Mouse (Mus musculus): Measurements from ENCODE around the gene Elavl4.
A peak's percentile ranks its signal among the peaks of the same experiment; 100 is the strongest.

Gene Elavl4

GRCm38 (mm10) chr4:110351178-110352000 is at the start of gene Elavl4:
Elavl4 (minus strand) TSS chr4:110351909.
- peak; percentile 95 for DNase-seq (ENCODE audit: extremely low spot score)

DNA sequence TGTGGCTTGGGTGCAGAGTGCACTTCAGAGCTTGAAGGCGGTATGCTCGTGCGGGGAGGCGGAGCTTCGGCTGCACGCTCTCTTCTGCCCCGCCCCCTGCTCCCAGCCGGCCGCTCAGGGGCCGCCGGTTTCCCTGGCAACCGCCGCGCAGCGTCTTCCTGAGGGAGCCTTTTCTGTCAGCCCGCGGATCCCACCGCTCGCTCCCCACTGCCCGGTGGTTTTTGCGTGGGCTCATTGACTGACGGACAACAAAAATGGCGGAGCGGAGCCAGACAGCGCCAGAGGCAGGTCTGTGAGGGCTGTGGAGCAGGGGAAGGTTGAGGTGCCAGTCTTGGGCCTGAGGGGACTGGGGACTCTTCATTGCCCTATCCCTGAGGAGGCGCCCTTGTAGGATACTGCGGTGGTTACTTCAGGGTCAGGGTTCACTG is 45.9 kb upstream of the Elavl4 start, which contains the start of gene Agbl4:
Gene Agbl4, plus strand, starts transcription at position 44 of the 428 bp plus-strand sequence.
- peak; percentile 82 for DNase-seq (ENCODE audit: extremely low spot score)

- DNase-seq (ENCODE audit: extremely low spot score): no peak
Measured at GRCm38 (mm10) chr4:110396221-110396620, 44.5 kb upstream of the Elavl4 start.

- DNase-seq (ENCODE audit: extremely low spot score): no peak
Measured at GRCm38 (mm10) chr4:110360568-110360967, 8.9 kb upstream of the Elavl4 start.

GRCm38 (mm10) chr4:110352001-110352369 is 276 bp upstream of the Elavl4 start:
- no peak for DNase-seq (ENCODE audit: extremely low spot score)

DNA sequence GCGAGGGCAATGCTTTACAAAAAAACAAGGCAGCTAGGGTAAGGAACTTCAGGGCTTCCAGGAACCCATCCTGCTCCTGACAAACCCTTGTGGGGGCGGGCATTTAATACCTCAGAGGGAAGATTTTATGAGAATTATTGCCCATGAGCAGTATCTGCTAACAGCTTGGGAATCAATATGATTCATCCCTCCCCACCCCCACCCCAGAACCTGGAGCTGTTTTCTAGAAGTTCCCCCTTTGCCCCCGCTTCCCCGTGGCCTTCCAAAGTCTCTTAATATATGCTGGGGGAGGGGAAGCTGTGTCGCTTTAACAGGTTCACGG is 892 bp downstream of the Elavl4 start:
- no peak for DNase-seq (ENCODE audit: extremely low spot score)

GRCm38 (mm10) chr4:110323912-110324311 is 27.8 kb downstream of the Elavl4 start:
- no peak for DNase-seq (ENCODE audit: extremely low spot score)

GRCm38 (mm10) chr4:110312126-110312525 is 39.6 kb downstream of the Elavl4 start:
- DNase-seq (ENCODE audit: extremely low spot score): peak; percentile 45

- DNase-seq (ENCODE audit: extremely low spot score): no peak
Measured at GRCm38 (mm10) chr4:110306972-110307371, 44.7 kb downstream of the Elavl4 start.

GRCm38 (mm10) chr4:110306559-110306958 is 45.1 kb downstream of the Elavl4 start:
- DNase-seq (ENCODE audit: extremely low spot score): no peak

DNA sequence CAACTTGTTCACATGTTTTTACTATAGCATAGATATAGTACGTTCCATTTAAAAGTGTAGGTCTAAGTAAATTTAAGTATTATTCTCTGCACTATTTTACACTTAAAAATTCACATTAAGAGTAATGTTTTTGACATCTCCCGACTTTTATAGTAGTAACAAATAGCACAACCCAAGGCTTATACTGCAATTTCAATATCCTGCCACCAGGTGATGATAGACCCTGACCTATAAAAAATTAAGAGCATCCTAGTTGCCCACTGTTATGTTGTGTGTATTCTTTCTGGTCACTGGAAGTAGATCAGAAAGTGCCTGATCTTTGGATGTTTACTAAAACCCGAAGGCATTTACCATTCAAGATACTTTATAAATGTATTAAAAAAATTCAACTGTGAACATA is 55.9 kb downstream of the Elavl4 start:
- no peak for DNase-seq (ENCODE audit: extremely low spot score)

DNA sequence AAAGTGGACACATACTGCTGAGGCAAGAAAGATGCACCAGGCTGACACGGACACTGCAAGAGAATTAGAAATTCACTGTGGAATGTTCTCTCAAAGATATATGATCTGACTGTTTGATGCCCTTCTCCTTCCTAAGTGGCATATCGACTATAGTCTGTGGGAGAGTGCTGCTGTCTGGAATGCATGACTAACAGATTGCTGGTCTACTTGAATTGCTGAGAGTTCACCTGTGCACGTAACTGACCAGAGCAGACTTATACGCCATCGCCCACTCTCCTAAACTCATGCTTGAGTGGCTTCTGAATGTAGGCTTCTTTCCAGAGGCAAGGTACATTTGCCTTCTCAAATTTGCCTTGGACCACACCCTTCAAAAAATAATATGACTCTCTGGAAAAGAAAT is 58.5 kb downstream of the Elavl4 start:
- no peak for DNase-seq (ENCODE audit: extremely low spot score)

GRCm38 (mm10) chr4:110292471-110292870 is 59.2 kb downstream of the Elavl4 start:
- no peak for DNase-seq (ENCODE audit: extremely low spot score)

- no peak for DNase-seq (ENCODE audit: extremely low spot score)
Measured at GRCm38 (mm10) chr4:110290544-110291095, 61.1 kb downstream of the Elavl4 start.

DNA sequence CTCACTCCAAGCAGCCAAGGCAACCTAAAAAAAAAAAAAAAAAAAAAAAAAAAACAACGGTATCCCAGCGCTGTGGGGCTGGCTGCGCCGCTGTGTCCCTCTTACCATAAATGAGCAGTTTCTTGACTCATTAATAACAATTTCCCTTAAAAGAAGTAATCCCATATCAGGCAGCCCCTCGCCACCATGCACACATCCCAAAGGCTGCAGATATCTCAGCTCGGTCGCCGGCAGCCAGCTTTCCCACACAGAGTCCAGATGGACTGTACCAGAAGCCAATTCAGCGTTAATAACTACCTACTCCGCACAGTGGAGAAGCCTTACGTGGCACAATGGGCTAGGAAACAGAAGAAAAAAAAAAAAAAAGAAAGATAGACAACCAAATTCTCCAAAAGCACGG is 61.7 kb downstream of the Elavl4 start:
- DNase-seq (ENCODE audit: extremely low spot score): peak; percentile 22

- DNase-seq (ENCODE audit: extremely low spot score): peak; percentile 56
Measured at GRCm38 (mm10) chr4:110287412-110288067, 64.2 kb downstream of the Elavl4 start.

DNA sequence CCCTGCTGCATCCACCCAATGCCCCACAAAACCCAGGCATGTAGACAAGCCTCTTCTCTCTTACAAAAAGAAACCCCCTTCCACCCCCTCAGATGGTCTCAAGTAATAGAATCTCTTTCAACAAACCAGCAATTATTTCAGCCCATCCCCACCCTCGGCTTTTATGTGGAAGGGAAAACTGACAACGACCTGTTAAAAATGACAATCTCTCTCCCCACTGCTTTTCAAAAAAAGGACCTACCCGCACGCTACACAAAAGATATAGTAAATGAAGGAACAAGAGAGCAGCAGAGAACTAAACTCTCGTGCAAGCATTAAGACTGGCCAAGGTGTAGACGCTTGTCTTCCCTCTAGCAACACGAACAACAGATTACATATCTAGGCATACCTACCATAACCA is 64.9 kb downstream of the Elavl4 start:
- no peak for DNase-seq (ENCODE audit: extremely low spot score)

- DNase-seq (ENCODE audit: extremely low spot score): peak; percentile 21
Measured at GRCm38 (mm10) chr4:110286371-110286781, 65.3 kb downstream of the Elavl4 start.

- DNase-seq (ENCODE audit: extremely low spot score): peak; percentile 60
Measured at GRCm38 (mm10) chr4:110285346-110286330, 66.1 kb downstream of the Elavl4 start.

DNA sequence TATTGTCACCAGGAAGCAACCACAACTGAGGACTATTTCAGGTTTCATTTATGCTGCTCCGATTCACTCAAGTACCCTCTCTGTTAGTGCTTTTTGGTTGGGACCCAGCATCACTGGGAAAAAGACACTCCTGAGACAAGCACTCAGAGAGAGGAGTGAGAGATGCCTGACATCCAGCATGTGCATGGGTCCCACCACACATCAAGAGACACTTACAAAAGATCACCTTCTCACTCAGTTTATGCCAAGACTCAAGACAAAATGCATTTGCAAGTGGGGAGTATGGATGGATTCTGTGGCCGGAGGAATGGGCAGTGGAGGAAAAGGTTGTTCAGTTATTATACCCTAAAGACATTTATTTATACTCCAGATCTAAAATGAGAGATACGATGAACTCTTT is 67.3 kb downstream of the Elavl4 start:
- DNase-seq (ENCODE audit: extremely low spot score): no peak

DNA sequence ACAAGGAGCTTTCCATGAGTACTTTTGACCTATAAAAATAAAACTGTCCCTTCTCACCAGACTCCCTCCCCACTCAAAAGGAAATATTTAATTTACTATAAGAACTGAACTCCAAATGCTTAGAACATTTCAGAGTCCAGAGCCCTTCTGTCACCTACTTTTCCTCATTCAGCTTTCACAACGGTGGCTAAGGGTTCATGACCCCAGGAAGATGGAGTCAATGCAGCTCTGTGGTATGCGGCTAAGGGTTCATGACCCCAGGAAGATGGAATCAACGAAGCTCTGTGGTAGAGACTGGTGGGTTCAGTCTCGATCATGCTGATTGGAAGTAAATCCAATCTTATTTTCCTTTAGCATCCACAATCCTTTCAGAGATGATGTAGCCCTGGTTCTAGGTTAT is 81.7 kb downstream of the Elavl4 start:
- no peak for DNase-seq (ENCODE audit: extremely low spot score)
